Mouse (Mus musculus) liver, embryonic 14.5 days (tissue): ENCODE measurements around the gene Hepacam2. TPM values are rescaled to one million over a fixed set of nuclear protein-coding genes. Genes with fewer than 3 reads are reported as not detected.
A peak's percentile ranks its signal among the peaks of the same experiment; 100 is the strongest.
"Not testable (repeated sequence)": the region's sequence is repeated elsewhere in the genome, so short reads cannot be mapped to it uniquely, and the experiment has no call there.

Source experiments
- ATAC-seq: fragments of 200-750 bp; cut with Nextera tagmentation; 2 replicates; pipeline ENCODE4 v1.8.0; 2017; ENCODE audit warnings: moderate number of reproducible peaks, mild to moderate bottlenecking, moderate library complexity; ENCODE audit not compliant: insufficient read depth
- DNase-seq, 3 experiments: peaks; one replicate each; pipeline ENCODE4 v3.0.0-alpha.2; 2012 to 2013; ENCODE audit warnings: low read depth in 3 of 3, low spot score in 3 of 3
- H3K27ac ChIP-seq: fragments of 300-500 bp; sonication (generic); 2 replicates; pipeline ENCODE4 v1.5.1; 2014; ENCODE audit warnings: moderate library complexity, mild to moderate bottlenecking, control low read depth, inconsistent platforms
- H3K27me3 ChIP-seq: fragments of 300-500 bp; sonication (generic); 2 replicates; pipeline ENCODE4 v1.6.1; 2014; ENCODE audit warnings: mild to moderate bottlenecking, low read length, moderate library complexity; ENCODE audit not compliant: control insufficient read depth, insufficient read depth
- H3K36me3 ChIP-seq: fragments of 300-500 bp; sonication (generic); replicated peaks from 2 replicates; pipeline ENCODE4 v1.6.1; 2014; ENCODE audit warnings: low read depth; ENCODE audit not compliant: control insufficient read depth, insufficient read depth
- H3K4me1 ChIP-seq, 2 experiments: fragments of 200-500 bp in 1 of 2; fragments of 300-500 bp in 1 of 2; sonication (generic) in 1 of 2; replicated peaks; 2 replicates each; pipeline ENCODE4 v1.6.1; 2012 to 2014; ENCODE audit warnings: antibody characterized with exemption in 1 of 2, inconsistent platforms in 1 of 2, low read length in 1 of 2; ENCODE audit not compliant: control insufficient read depth in 2 of 2, insufficient read depth in 2 of 2
- H3K4me2 ChIP-seq: fragments of 300-500 bp; sonication (generic); 2 replicates; pipeline ENCODE4 v1.6.1; 2014; ENCODE audit warnings: low read depth, mild to moderate bottlenecking, control low read depth, moderate library complexity
- H3K4me3 ChIP-seq, 2 experiments: fragments of 200-500 bp in 1 of 2; fragments of 300-500 bp in 1 of 2; sonication (generic) in 1 of 2; 2 replicates each; pipeline ENCODE4 v1.5.1; 2012 to 2014; ENCODE audit warnings: low read depth in 2 of 2, low read length in 2 of 2, mild to moderate bottlenecking in 2 of 2, control low read depth in 1 of 2, inconsistent platforms in 1 of 2, moderate library complexity in 1 of 2; ENCODE audit not compliant: insufficient read depth in 1 of 2
- H3K9ac ChIP-seq: fragments of 300-500 bp; sonication (generic); replicated peaks from 2 replicates; pipeline ENCODE4 v1.6.1; 2014; ENCODE audit warnings: mild to moderate bottlenecking, control low read depth, moderate library complexity
- H3K9me3 ChIP-seq: fragments of 300-500 bp; sonication (generic); 2 replicates; pipeline ENCODE4 v1.6.1; 2016; ENCODE audit warnings: low read length, mixed read lengths; ENCODE audit not compliant: control insufficient read depth
- CTCF ChIP-seq: IDR thresholded peaks from 2 replicates; pipeline ENCODE4 v1.5.1; 2016; ENCODE audit warnings: antibody characterized with exemption, low read depth, control low read depth
- EP300 ChIP-seq: IDR thresholded peaks from 2 replicates; pipeline ENCODE4 v1.6.1; 2016; ENCODE audit warnings: antibody characterized with exemption, low read depth
- WGBS: fragments of 180-500 bp; shearing (Covaris S2); extraction: QIAGEN DNeasy Blood & Tissue Kit; methylation state at CpG from one replicate; pipeline ENCODE4 v1.1.7; 2014; ENCODE audit not compliant: insufficient replicate concordance; 5-methylcytosine and 5-hydroxymethylcytosine counted together
- polyA plus RNA-seq, 2 experiments: library from polyadenylated mRNA; depleted of rRNA in 1 of 2; stranded (reverse) in 1 of 2; unstranded in 1 of 2; fragments of >200 nt; fragmentation: Nextera tagmentation in 1 of 2; extraction: Ambion mirVana in 1 of 2; gene quantifications; 2 replicates each; pipeline versions ENCODE4 v1.2.1 to v1.2.3; 2012 to 2014

Gene Hepacam2
- polyA plus RNA-seq, 2 experiments, result 0.03 TPM; not detected in 1

- no peaks in the 10 kb centered on the region for H3K9me3 ChIP-seq
- 52% methylated on average over 5 of the region's 5 CpGs for WGBS
- no peak for TF ChIP-seq CTCF
- TF ChIP-seq EP300, result no peak
- H3K27me3 ChIP-seq, result no peaks in the 10 kb centered on the region
- no peak overlapping the region for H3K4me3 ChIP-seq
- H3K27ac ChIP-seq, result no peak overlapping the region
- H3K36me3 ChIP-seq, result no peaks in the 10 kb centered on the region
- DNase-seq, result no peak
- H3K4me1 ChIP-seq, result no peaks in the 10 kb centered on the region
- ATAC-seq, result no peak
- H3K4me2 ChIP-seq, result no peak overlapping the region
- no peak overlapping the region for H3K9ac ChIP-seq
These were observed 43.7 kb downstream of the Hepacam2 start for GRCm38 (mm10) chr6:3454421-3454820.

GRCm38 (mm10) chr6:3447404-3447803, 50.7 kb downstream of the Hepacam2 start:
- H3K4me1 ChIP-seq, result no peaks in the 10 kb centered on the region
- H3K4me3 ChIP-seq, result no peak overlapping the region
- WGBS, result 4% methylated on average over 5 of the region's 5 CpGs
- no peak overlapping the region for H3K27ac ChIP-seq
- TF ChIP-seq EP300, result no peak
- peak; percentile 97 for TF ChIP-seq CTCF
- no peak overlapping the region for H3K9ac ChIP-seq
- DNase-seq, result peak; percentile 28 to 44 (median 33)
- H3K27me3 ChIP-seq, result no peaks in the 10 kb centered on the region
- H3K9me3 ChIP-seq, result no peaks in the 10 kb centered on the region
- H3K4me2 ChIP-seq, result no peak overlapping the region
- ATAC-seq, result peak; percentile 48; the same call in 1 of the 2 replicates
- H3K36me3 ChIP-seq, result no peaks in the 10 kb centered on the region

- H3K9ac ChIP-seq, result no peak overlapping the region
- no peak for DNase-seq
- H3K4me2 ChIP-seq, result no peak overlapping the region
- H3K4me1 ChIP-seq, result no peaks in the 10 kb centered on the region
- TF ChIP-seq EP300, result no peak
- TF ChIP-seq CTCF, result no peak
- H3K36me3 ChIP-seq, result no peaks in the 10 kb centered on the region
- H3K27ac ChIP-seq, result no peak overlapping the region
- no peaks in the 10 kb centered on the region for H3K9me3 ChIP-seq
- 15% methylated on average over 1 of the region's 1 CpGs for WGBS
- no peaks in the 10 kb centered on the region for H3K27me3 ChIP-seq
- H3K4me3 ChIP-seq, result no peak overlapping the region
- ATAC-seq, result no peak
These were observed 54.2 kb downstream of the Hepacam2 start for GRCm38 (mm10) chr6:3443905-3444304.

GRCm38 (mm10) chr6:3436087-3436486, 62.0 kb downstream of the Hepacam2 start:
- no peak overlapping the region for H3K27ac ChIP-seq
- TF ChIP-seq EP300 (no peak), CTCF (no peak)
- no peak overlapping the region for H3K9ac ChIP-seq
- no peak overlapping the region for H3K4me2 ChIP-seq
- H3K4me1 ChIP-seq, result no peaks in the 10 kb centered on the region
- no peak overlapping the region for H3K4me3 ChIP-seq
- no peaks in the 10 kb centered on the region for H3K36me3 ChIP-seq
- no peak for ATAC-seq
- H3K9me3 ChIP-seq, result no peaks in the 10 kb centered on the region
- no peak for DNase-seq
- H3K27me3 ChIP-seq, result no peaks in the 10 kb centered on the region

- not testable (repeated sequence) for H3K9ac ChIP-seq, ATAC-seq, H3K27me3 ChIP-seq, H3K4me3 ChIP-seq, DNase-seq, H3K9me3 ChIP-seq, H3K36me3 ChIP-seq, H3K27ac ChIP-seq, H3K4me1 ChIP-seq, H3K4me2 ChIP-seq
- 53% methylated on average over 2 of the region's 2 CpGs for WGBS
These were observed 67.1 kb downstream of the Hepacam2 start for GRCm38 (mm10) chr6:3430976-3431375.

GRCm38 (mm10) chr6:3427047-3427446, 71.1 kb downstream of the Hepacam2 start:
- Histone ChIP-seq H3K4me2 (no peak overlapping the region), H3K27me3 (no peaks in the 10 kb centered on the region), H3K36me3 (no peaks in the 10 kb centered on the region), H3K9me3 (no peaks in the 10 kb centered on the region), H3K4me1 (no peaks in the 10 kb centered on the region; a peak in 1 of 4 replicates), H3K4me3 (no peak overlapping the region), H3K27ac (no peak overlapping the region), H3K9ac (no peak overlapping the region)
- DNase-seq (no peak), ATAC-seq (no peak)
- TF ChIP-seq CTCF (no peak), EP300 (no peak)
- 52% methylated on average over 1 of the region's 1 CpGs for WGBS

GRCm38 (mm10) chr6:3425333-3425732, 72.8 kb downstream of the Hepacam2 start:
- H3K9ac ChIP-seq, H3K9me3 ChIP-seq, H3K4me2 ChIP-seq, H3K27me3 ChIP-seq, H3K36me3 ChIP-seq, H3K27ac ChIP-seq, H3K4me3 ChIP-seq, DNase-seq, H3K4me1 ChIP-seq: not testable (repeated sequence)
- ATAC-seq, result peak; percentile 33; the same call in 1 of the 2 replicates

- H3K27ac ChIP-seq, H3K27me3 ChIP-seq, H3K36me3 ChIP-seq, H3K4me2 ChIP-seq, H3K4me1 ChIP-seq, DNase-seq, H3K4me3 ChIP-seq, H3K9me3 ChIP-seq, H3K9ac ChIP-seq: not testable (repeated sequence)
- WGBS, result 0% methylated on average over 1 of the region's 4 CpGs
- peak; percentile 21; the same call in 1 of the 2 replicates for ATAC-seq
These were observed 73.4 kb downstream of the Hepacam2 start for GRCm38 (mm10) chr6:3424613-3425277.
